Mouse (Mus musculus) cerebellum, adult 9-10 months (tissue): ENCODE measurements around the gene Tenm1.

Experiments used
- DNase-seq: peaks from one replicate; pipeline ENCODE4 v3.0.0; 2022

Gene Tenm1

DNA sequence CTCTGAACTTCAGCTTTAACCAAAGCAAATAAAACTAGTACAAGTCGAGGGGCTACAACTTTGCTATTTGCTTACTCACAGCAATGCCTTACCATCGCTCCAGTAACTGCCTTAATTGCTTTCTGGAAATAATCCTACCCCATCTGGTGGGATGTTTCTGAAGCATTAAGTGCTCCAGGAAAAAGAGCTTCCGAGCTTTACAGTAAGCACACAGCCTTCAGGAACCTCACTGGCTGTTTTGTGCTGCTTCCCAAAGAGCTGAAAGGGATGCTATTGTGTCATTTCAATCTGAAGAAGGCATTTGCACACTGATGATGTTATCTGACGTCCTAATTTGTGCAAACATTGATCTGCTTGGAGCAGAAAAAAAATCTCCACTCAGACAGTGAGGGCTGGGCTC lies 647.4 kb downstream of the Tenm1 start:
- DNase-seq, result no peak

DNA sequence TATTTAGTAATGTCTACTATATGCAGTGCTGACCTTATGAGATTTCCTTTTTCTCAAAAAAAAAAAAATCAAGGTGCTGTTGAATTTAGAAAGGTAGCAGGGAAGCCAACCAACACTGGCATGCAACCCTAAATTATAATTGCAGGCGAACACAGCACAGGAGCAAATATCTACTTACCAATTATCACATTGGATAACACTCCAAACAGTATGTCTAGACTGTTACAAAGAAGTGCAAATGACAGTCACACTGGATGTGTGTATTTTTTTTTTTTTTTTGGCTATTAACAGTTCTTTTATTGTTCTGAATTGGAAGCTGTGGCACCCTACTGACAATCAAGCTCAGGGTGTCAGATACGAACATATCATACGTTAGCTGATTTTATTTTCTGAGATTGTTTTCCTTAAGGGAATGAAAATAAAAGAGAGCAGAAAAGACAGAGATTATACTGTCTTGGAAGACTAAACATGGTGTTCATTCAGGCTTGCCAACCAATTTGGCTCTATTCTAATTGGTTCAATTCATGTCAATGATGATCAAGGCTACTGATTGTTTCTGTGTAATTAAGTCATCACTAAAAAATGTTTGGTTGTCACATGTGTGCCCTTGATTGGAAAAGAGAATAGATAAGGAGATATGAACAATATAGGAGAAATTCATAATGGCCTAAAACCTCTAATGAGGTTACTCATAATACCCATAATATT lies 710.7 kb downstream of the Tenm1 start:
- DNase-seq, result no peak

DNA sequence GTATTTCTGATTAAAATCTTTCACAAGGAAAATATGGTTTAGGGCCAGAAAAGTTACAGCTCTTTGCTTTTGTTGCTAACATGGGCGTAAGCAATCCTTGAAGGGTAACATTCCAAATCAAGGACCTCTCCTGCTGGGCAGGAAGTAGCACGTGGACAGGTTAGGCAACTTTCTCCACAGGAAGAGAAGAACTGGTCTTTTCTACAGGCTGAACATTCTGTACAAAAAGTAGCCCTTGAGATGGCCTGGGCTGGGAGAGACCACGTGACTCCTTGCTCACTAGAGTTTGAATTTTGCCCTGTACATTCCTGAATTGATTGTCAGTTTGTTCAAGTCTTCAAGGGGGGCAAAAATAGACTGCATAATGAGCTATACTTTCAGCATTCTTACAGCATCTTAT lies 728.6 kb downstream of the Tenm1 start:
- DNase-seq, result no peak

DNA sequence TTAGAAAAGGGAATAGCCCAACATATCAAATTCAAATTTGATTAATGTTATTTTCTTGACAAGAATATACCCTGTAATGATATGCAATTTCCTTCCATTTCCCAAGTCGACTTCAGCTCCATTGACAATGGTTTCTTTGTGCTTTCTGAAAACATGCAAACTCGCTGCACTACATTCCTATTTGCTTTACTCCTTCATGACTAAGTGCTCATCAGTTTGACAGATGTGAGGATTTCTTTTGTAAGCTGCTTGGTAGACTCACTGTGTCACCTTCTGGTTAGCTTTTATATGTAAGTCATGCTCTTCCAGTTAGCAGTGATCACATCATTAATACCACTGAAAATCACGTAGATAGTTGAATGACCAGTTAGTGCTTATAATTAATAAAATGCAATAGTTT lies 781.8 kb downstream of the Tenm1 start:
- no peak for DNase-seq

DNA sequence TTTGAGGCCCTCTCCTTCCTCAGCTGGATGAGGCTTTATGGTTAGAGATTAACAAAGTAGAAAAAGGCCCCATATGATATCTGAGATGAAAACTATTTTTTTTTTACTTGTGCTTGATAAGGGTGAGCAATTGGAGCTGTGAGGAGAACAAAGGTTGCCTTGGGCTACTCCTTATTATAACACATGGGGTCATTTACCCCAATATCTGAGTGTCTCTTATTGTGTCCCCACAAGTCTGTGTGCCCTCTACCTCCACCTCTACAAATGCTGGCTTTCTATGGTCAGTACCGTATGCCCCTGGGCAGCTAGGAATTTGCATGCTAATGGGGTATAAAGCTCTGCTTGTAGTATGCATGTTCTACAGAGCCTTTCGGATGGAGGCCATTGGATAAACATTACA lies 848.4 kb downstream of the Tenm1 start:
- no peak for DNase-seq

DNA sequence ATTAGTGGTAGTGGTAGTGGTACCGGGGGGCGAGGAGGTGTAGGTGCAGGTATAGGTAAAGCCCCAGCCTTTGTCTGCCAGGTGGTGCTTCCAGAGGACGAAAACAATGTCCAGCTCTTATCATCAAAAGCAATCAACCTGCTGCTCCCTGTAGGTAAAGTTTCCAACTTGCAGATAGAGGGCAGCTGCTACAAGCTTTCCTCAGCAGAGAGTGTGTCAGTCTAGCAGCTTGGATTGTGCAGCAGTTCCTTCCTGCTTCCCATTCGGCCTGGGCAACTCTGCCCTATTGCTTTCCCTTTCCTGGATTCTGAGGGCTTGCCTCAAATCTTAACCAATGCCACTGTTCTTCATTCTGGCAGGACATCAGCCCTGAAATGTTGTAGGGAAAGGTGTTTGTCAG lies 870.2 kb downstream of the Tenm1 start:
- DNase-seq, result no peak

DNA sequence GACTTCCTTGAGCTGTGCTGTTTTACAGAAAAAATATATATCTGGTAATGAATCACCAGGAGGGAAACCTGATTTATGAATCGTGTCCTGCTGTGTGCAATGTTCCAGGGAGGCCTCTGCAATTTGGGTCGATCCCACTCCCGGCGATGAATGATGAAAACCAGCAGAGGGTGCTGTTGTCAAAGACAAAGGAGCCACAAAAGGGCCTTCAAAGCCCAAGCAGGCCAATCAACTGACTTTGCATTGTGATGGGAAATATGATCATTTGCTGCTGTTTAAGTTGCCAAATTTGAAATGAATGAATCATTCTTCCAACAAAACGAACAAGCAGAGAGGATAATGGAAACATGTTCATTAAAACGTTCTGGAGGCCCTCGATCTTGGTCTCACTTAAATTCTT lies 871.6 kb downstream of the Tenm1 start:
- peak; percentile 80 for DNase-seq

DNA sequence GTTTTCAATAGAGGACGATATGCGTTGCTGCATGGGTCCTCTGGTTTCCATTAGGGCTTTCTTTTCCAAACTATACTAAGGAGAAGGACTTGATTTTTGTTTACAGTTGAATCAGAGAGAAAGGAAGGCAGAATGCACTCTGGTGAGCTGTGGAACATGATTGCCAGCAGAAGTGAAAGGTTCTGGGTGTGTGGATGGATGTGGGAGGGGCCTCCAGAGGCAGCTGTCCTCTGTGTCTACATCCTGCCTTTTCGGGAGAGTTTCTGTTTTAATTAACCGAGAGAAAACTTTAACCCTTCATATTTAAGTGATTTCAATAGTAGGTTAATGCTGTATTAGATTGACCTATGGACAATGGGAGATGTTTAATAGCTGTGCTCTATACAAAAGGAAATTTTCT lies 880.4 kb downstream of the Tenm1 start:
- DNase-seq, result no peak

DNA sequence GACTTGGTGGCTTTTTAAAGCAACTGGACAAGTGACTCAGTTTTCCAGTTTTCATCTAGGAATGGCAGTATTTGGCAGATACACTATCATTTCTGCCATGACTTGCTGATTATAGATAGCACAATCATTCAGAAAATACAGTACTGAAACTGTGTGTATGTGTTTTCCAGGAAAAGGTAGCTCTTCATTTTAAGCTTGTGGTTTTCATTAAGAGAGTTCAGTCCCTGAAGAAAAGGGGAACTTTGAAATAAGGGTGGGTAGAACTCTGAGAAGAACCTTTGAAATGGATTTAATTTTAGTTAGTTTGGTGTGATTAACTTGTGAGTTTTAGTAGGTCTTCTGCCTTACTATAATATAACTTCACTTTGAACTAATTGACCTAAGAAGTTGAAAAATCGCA lies 883.9 kb downstream of the Tenm1 start:
- no peak for DNase-seq

DNA sequence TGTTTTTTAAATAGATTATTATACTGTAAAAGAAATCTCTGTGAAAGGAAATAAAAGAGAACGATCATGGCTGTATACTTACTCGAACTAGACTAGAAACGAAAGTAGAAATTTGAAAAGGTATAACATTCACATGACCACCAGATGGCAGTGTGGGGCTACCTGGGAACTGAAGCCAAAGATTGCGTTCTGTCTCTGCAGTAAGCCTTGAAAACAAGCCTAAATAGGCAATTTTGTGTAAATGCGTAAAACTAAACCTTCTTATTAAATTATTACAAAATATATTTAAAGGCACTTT lies 888.2 kb downstream of the Tenm1 start:
- peak; percentile 89 for DNase-seq

DNA sequence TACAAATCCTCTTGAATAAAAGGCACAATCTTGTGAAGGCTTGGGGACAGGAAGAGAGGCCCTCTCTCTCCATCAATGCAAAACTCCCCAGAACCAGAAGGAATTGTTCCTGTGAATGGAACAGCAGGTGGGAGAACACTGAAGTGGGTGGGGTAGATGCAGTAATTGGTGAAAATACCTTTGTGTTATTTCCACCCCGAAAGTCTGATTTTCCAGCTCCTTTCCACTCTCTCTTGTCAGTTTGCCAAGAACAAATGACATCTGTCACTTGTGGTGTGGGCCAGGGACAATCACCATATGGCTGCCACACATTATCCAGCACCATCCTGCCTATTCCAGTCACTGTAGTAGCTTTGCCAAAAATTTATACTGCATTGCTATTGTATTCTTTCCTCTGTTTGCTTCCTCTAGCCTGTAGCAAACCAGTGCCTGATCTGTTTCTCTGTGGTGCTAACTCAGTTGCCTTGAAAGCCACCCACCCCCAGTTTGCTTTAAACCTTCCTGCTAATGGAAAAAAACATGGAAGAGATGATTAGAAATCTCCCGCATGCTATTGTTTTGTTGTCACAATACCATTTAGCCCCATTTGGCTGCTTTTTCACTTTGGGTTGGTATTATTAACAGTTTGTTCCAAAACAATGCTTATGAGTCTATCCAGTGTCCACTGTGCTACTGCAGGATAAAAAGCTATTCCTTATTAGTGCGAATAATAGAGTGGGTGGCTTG lies 888.7 kb downstream of the Tenm1 start:
- peak; percentile 96 for DNase-seq

DNA sequence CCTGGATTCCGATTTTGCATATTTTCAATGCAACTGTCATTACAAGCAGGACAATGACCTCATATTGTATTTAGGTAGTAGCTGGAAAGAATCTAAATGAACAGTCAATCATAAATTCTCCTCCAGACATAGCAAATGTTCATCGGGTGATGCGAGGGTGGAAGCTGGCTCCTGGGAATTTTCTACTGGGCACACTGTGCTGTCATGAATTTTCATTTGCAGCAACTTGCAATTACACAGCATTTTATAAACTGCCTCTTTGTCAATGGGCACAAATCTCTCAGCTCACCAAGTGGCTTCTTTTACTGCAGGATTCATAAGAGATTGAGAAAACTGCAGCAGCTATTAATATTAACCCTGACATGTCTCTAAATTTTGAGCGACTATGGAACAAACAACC lies 898.2 kb downstream of the Tenm1 start:
- DNase-seq, result no peak

DNA sequence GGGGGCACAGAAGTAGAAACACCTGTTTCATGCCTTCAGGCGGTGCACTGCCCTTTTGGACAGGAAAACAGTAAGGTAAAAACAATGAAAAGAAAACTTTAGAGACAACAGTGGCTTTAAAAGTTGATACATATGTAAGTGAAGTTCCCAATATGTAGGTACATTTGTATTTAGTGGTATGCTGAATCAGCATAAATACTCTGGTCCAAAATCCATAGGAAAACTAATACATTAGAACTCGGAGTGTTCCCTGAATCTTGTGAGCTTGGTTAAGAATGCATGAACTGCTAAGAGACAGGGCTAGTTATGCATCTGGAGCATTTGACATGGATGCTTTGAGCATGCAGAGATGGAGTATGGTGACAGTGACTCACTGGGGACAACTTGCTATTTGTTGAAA lies 906.1 kb downstream of the Tenm1 start:
- no peak for DNase-seq

DNA sequence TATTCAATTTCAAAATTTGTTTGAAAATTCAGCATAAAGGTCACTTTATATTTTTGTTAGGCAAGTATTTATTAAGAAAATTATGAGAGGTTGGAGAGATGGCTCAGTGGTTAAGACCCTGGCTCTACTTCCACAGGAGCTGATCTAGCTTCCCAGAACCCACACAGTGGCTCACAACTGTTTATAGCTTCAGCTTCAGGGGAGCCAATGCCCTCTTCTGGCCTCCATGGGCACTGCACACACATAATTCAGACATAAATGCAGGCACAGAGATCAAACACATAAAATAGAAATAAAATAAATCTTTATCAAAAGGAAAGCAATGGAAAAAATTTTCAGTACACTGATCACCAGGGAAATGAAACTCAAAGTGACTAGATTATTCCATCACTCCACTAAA lies 916.4 kb downstream of the Tenm1 start:
- no peak for DNase-seq

DNA sequence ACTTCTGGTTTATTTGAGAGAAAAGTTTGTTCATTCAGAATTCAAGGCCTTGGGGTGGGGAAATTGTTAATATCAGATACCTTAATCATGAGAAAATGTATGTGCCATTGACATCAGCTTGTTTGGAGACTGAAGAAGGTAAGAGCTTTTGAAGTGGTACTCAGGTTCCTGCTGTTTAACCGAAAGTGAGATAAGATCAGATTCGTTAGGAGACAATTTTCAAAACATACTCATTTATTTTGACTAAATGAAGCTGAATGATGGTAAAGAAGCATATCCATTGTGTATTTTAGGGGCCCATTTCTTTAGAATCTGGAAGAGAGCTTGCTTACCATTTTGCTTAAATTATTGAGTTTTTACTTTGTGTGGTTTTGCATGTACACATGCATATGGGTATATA lies 917.8 kb downstream of the Tenm1 start:
- no peak for DNase-seq

DNA sequence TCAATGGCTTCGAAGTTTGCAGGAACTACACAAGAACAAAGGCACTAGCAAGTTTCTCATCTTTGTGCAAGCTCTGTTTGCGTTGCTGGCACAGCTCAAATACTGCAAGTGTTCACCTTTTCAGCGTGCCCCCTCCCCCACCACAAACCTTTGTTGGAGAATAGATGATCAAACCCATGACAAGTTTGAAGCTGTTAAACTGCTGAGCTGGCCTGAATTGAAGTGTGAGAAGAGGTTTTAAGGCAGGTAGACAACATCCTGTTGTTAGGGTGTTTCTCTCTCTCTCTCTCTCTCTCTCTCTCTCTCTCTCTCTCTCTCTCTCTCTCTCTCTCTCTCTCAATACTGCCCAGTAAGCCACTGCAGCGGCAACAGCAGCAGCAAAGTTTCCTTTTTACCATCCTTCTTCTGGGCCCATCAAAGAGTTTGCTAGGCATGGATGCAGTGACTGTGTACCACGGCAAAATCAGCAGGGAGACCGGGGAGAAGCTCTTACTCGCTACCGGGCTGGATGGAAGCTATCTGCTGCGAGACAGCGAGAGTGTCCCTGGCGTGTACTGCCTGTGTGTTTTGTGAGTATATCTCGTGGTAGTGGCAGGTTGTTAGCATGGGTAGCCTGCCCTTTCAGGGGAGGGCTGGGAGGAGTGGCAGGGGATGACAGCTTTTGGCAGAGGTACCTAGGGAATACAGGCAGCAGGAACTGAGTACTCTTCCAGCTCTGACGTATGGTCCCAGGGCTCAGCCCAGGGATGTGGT lies 926.5 kb downstream of the Tenm1 start, which contains the start of gene Sh2d1a:
TSS of gene Sh2d1a (plus strand) at position 163 of the 753 bp plus-strand sequence.
- DNase-seq, result no peak

DNA sequence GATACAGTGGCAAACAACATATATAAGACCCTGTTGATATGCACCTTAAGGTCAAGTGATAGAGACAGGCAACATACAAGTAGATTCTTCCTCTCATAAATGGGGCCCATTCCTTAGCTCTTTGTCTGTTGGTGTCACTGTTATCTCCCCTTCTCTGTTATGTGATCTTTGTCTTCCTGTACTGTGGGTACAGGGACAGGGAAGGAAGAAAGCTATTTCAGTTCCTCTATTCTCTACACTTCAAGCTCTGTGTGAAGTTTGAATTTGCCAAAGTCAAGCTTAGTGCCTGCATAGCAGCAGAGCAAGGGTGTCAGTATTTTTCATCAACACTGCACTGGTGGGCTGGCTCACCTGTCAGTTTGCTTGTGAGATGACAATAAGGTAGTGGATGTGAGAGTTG lies 928.4 kb downstream of the Tenm1 start:
- DNase-seq, result no peak

DNA sequence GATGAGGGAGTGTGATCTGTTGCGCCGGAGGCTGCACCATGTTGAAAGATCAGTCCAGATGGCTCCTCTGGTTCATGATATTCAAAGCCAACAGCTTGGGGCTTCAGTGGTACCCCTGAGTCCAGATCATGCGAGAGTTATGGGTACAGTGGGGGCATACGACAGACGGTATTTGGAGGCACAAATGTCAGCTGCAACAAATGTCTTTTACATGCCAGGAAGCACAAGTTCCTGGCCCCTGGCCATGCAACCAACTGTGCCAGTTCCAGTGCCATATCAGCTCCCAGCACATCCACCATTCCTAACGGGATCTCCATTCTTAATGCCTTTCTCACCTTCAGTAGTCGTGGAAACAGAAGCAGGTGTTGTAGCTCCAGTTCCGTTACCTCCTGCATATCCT lies 938.6 kb downstream of the Tenm1 start:
- DNase-seq, result peak; percentile 60

DNA sequence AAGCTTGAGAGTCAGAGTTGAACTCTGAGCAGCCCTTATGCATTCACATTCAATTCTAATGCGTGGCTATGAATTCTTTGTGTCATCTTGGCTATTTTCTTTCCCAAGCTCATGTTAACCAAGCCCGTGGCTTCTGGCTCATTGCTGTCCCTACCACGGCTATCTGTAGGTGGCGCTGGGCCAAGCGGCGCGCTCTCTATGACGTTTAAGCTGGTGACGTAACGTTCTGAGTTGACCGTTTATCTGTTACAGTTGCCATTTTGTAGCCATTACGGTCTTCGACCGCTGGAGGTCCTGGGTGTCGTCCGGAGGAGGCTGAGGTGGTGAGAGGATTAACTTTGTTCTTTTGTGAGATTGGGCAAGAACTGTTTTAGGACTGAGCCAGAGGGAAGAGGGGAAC lies 939.5 kb downstream of the Tenm1 start, which contains the start of gene Tex13c2:
TSS of gene Tex13c2 (plus strand) at position 246 of the 400 bp plus-strand sequence.
- DNase-seq, result peak; percentile 8
